Mouse (Mus musculus) forebrain, embryonic 13.5 days (tissue): Measurements from ENCODE around the gene H2-K1. TPM values are rescaled to one million over a fixed set of nuclear protein-coding genes. Genes with fewer than 3 reads are reported as not detected.
"Not testable (repeated sequence)": the region's sequence is repeated elsewhere in the genome, so short reads cannot be mapped to it uniquely, and the experiment has no call there.

ENCODE experiments used
- ATAC-seq: fragments of 200-750 bp; cut with Nextera tagmentation; 2 replicates; pipeline ENCODE4 v1.8.0; 2017
- H3K27ac ChIP-seq: fragments of 300-500 bp; sonication (generic); 2 replicates; pipeline ENCODE4 v1.5.1; 2015; ENCODE audit warnings: inconsistent platforms, mild to moderate bottlenecking, moderate library complexity
- H3K27me3 ChIP-seq: fragments of 300-500 bp; sonication (generic); 2 replicates; pipeline ENCODE4 v1.6.1; 2015; ENCODE audit warnings: mild to moderate bottlenecking, inconsistent platforms
- H3K36me3 ChIP-seq: fragments of 300-500 bp; sonication (generic); 2 replicates; pipeline ENCODE4 v1.6.1; 2015; ENCODE audit warnings: mild to moderate bottlenecking, inconsistent platforms; ENCODE audit not compliant: poor library complexity, severe bottlenecking
- H3K4me1 ChIP-seq: fragments of 300-500 bp; sonication (generic); 2 replicates; pipeline ENCODE4 v1.6.1; 2015; ENCODE audit warnings: inconsistent platforms
- H3K4me2 ChIP-seq: fragments of 300-500 bp; sonication (generic); 2 replicates; pipeline ENCODE4 v1.6.1; 2015; ENCODE audit warnings: inconsistent platforms, mild to moderate bottlenecking, moderate library complexity
- H3K4me3 ChIP-seq: fragments of 300-500 bp; sonication (generic); 2 replicates; pipeline ENCODE4 v1.5.1; 2015; ENCODE audit warnings: mild to moderate bottlenecking, inconsistent platforms
- H3K9ac ChIP-seq: fragments of 300-500 bp; sonication (generic); 2 replicates; pipeline ENCODE4 v1.6.1; 2015; ENCODE audit warnings: mild to moderate bottlenecking, inconsistent platforms
- H3K9me3 ChIP-seq: fragments of 300-500 bp; sonication (generic); replicated peaks from 2 replicates; pipeline ENCODE4 v1.6.1; 2016; ENCODE audit warnings: inconsistent platforms
- WGBS: fragments of 180-500 bp; shearing (Covaris S2); methylation state at CpG from one replicate; pipeline ENCODE4 v1.1.7; 2015; 5-methylcytosine and 5-hydroxymethylcytosine counted together
- polyA plus RNA-seq: library from polyadenylated mRNA; unstranded; fragments of >200 nt; fragmentation: Nextera tagmentation; extraction: Ambion mirVana; gene quantifications from 2 replicates; pipeline ENCODE4 v1.2.1, GENCODE M21; 2015

The H2-K1 gene
- polyA plus RNA-seq, 1 experiment from 2014 or later, result 12.9 TPM

DNA sequence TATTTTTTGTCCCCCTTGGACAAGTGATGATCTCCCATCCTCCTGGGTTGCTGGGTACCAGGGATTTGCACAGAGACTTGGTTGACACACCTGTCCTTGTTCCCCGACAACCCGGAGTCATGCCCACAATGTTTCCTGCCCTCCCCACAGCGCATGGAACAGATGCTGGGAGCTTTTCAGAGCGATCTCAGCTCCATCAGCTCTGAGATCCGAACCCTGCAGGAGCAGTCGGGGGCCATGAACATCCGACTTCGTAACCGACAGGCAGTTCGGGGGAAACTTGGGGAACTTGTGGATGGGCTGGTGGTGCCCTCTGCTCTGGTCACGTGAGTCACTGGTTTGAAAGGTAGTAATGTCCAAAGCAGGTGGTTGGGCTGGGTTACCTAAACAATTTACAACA is 41.7 kb downstream of the H2-K1 start:
- 95% methylated on average over 11 of the region's 11 CpGs for WGBS
- H3K27ac ChIP-seq, result no peak overlapping the region
- H3K9me3 ChIP-seq, result no peaks in the 10 kb centered on the region

DNA sequence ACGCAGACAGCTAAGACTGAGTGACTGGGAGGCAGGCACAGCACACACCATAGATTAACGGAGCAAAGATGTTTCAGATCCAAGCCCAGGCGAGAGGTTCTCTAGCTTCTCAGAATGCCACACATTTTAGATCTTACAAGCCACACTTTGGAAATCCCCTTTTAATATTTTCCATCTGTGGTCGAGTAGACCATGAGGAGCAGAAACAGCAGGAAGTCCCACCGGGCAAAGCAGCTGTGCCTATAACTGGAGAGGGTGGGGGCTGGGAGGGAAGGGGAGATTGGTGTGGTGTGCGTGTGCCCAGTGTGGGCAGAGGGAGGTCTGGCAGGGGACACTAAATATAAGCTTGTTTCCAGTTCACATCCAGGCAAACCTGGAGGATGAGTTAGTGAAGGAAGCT is 42.7 kb downstream of the H2-K1 start:
- Histone ChIP-seq H3K9ac (no peak overlapping the region), H3K9me3 (no peaks in the 10 kb centered on the region), H3K4me2 (no peak overlapping the region), H3K4me3 (no peak overlapping the region), H3K36me3 (peaks cover 71% of the 10 kb centered on the region), H3K27me3 (no peaks in the 10 kb centered on the region), H3K4me1 (peaks cover 39% of the 10 kb centered on the region), H3K27ac (no peak overlapping the region)
- WGBS, result 92% methylated on average over 6 of the region's 6 CpGs
- ATAC-seq, result no peak

More for the DNA sequence above, 41.7 kb downstream of the H2-K1 start:
- Histone ChIP-seq H3K4me3 (no peak overlapping the region), H3K36me3 (peaks cover 71% of the 10 kb centered on the region), H3K4me1 (peaks cover 29% of the 10 kb centered on the region), H3K4me2 (no peak overlapping the region), H3K27me3 (no peaks in the 10 kb centered on the region), H3K9ac (no peak overlapping the region)
- no peak for ATAC-seq

DNA sequence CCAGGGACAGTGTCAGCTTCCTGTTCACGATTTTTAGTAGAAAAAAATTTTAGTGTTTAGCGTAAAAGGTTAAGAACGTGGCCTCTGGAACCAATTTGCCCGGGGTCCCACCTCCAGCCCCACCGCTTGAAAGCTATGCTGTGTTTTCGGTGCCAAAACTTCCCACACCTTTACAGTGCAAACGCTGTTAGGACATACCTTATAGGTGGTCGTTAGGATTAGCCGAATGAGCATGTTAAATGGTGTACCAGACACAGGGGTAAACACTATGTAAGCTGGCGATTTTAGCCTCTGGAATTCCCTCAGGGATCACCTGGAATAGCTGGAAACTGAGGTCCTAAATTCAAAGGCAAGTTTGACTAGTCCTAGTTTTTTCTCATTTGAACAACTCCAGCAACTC is 43.8 kb downstream of the H2-K1 start:
- H3K4me3 ChIP-seq, result peak overlapping the region; percentile 98
- no peak for ATAC-seq
- H3K27me3 ChIP-seq, result no peaks in the 10 kb centered on the region
- peak overlapping the region; percentile 88 for H3K27ac ChIP-seq
- no peaks in the 10 kb centered on the region for H3K9me3 ChIP-seq
- peak overlapping the region; percentile 95 for H3K4me2 ChIP-seq
- peaks cover 51% of the 10 kb centered on the region for H3K4me1 ChIP-seq
- H3K36me3 ChIP-seq, result peaks cover 70% of the 10 kb centered on the region
- 6% methylated on average over 10 of the region's 10 CpGs for WGBS
- H3K9ac ChIP-seq, result peak overlapping the region; percentile 98

DNA sequence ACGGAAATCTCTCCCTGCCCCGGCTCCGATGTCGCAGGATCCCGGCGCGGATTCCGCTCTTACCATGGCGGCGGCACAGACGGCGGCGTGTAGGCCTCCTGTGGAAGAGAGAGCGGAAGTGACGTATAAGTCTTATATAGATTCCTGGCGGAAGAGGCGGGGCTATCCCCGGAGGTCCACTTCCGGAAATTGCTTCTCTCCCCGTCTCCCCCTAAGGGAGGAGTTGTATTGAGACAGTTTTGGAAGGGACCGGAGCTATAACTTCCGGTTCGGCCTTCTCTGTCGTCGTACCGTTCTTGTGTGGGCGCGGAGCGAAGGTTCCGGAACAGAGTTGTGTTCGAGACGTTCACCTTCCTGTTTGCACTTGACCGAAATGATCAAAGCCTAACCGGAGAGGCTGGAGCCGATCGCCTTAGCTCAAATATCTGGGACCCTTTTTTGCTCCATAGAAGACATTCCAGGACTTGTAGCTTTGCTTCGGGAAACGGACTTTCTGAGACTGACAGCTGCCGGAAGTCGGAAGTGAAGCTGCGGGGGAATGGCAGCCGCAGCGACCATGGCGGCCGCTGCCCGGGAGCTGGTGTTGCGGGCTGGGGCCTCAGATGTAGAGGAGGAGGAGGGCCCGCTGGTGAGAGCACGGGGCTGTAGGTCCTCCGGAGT is 44.5 kb downstream of the H2-K1 start, which contains the start of the genes Vps52 and Rps18:
Gene Vps52, plus strand, starts transcription at position 258 of the 660 bp plus-strand sequence.
Gene Rps18, minus strand, starts transcription at position 447 of the 660 bp plus-strand sequence.
- Histone ChIP-seq H3K4me1 (peaks cover 57% of the 10 kb centered on the region), H3K27me3 (no peaks in the 10 kb centered on the region), H3K27ac (peak within 1 kb of the TSS; percentile 92), H3K4me2 (peak within 1 kb of the TSS; percentile 95), H3K4me3 (peak within 1 kb of the TSS; percentile 98), H3K36me3 (peaks cover 64% of the 10 kb centered on the region), H3K9ac (peak within 1 kb of the TSS; percentile 98), H3K9me3 (no peaks in the 10 kb centered on the region)
- ATAC-seq, result peak; percentile 93
- 0% methylated on average over 50 of the region's 50 CpGs for WGBS

DNA sequence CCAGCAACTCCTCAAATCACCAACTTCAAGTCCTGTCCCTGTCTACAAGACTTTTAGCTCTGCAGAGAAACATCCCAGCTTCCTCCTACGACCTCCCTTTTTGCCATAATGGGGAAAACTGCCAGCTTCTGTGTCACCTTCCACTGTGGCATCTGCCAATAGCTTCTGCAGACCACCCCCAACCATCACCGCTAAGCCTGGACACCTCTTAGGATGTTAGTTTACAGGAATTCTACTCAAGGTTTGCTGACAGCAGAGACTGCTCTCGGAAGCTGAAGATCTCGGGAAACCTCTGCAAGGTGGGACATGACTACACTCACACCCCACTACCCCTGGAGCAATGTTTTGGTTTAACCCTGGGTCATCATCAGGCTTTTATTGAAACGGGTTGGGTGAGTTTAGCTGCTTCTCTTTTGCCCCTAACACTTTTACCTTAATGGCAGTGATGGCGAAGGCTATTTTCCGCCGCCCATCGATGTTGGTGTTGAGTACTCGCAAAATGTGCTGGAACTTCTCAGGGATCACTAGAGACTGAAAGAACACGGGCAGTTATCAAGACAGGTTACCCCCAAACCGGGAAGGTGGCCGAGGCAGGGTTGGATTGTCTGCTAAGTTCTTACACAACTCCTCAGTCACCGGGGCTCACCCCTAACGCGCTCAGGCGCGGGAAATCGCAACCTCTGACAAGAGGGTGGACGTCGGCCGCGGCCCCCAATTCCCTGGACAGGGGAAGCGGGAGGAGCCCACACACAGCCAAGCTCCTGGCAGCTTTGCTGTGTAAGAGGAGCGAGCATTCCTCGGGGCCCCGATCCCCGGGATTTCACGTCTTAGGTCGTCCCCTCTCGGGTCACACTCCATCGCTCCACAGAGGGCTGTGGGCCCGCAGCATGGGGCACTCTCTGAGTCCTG is 45.2 kb downstream of the H2-K1 start:
- peaks cover 63% of the 10 kb centered on the region for H3K36me3 ChIP-seq
- peaks cover 65% of the 10 kb centered on the region for H3K4me1 ChIP-seq
- H3K4me3 ChIP-seq, result peak overlapping the region; percentile 98
- no peaks in the 10 kb centered on the region for H3K27me3 ChIP-seq
- peak overlapping the region; percentile 92 for H3K27ac ChIP-seq
- H3K4me2 ChIP-seq, result peak overlapping the region; percentile 95
- peak overlapping the region; percentile 98 for H3K9ac ChIP-seq
- WGBS, result 1% methylated on average over 33 of the region's 33 CpGs
- no peak; the same call in 1 of the 2 replicates for ATAC-seq
- no peaks in the 10 kb centered on the region for H3K9me3 ChIP-seq

DNA sequence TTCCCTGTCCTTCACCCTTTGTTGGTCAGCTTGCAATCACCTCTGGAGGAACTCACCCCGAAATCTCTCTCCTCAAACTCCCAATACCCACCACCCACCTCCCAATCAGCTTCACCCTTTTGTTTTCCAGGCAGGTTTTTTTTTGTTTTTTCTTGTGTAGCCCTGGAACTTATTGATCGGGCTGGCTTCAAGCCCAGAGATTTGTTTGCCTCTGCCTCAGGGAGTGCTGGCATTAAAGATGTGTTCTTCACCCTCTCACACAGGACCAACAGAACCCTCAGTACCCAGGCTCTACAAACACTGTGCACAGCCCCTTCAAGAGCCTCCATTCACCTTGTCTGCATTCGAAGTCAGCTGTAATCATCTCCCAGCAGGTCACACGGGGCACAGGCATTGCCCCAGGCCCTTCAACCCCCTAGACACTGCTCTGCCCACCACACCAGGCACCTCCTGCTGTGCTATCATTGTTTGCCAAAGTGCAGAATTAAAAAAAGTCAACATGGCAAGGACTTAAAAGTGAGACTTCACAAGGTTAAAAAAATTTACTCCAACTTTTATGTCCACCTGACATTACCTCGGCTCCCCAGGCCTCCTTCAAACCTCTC is 46.1 kb downstream of the H2-K1 start:
- Histone ChIP-seq H3K4me2 (peak overlapping the region; percentile 95), H3K4me1 (peaks cover 69% of the 10 kb centered on the region), H3K27ac (0 out of 2 replicates have a peak overlapping the region, but pooled peaks have one; percentile 35), H3K9me3 (no peaks in the 10 kb centered on the region), H3K9ac (peak overlapping the region; percentile 98), H3K4me3 (peak overlapping the region; percentile 98), H3K36me3 (peaks cover 63% of the 10 kb centered on the region), H3K27me3 (no peaks in the 10 kb centered on the region)
- no peak for ATAC-seq
- WGBS, result 34% methylated on average over 5 of the region's 5 CpGs

DNA sequence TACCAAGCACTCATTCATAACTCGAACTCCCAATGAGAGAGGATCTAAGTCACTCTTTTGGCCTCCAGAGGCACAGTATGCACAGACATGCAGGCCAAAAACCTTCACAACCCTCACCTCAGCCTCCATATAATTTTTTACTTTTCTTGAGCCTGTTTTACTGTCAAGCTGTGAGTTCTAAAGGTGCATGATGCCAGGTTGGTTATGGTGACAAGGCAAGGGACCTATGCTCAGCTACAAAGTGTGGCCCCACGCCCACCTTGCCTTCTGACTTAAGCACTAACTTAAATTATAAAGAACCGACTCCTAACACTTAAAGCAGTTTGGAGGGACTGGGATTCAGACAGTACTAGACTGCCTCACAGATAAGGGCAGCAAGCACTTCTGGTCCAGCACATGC is 46.8 kb downstream of the H2-K1 start:
- Histone ChIP-seq H3K4me3 (no peak overlapping the region), H3K4me1 (peaks cover 69% of the 10 kb centered on the region), H3K27ac (no peak overlapping the region), H3K9me3 (no peaks in the 10 kb centered on the region), H3K9ac (no peak overlapping the region), H3K4me2 (peak overlapping the region; percentile 95), H3K27me3 (no peaks in the 10 kb centered on the region), H3K36me3 (peaks cover 63% of the 10 kb centered on the region)
- 77% methylated on average over 3 of the region's 3 CpGs for WGBS
- no peak for ATAC-seq

DNA sequence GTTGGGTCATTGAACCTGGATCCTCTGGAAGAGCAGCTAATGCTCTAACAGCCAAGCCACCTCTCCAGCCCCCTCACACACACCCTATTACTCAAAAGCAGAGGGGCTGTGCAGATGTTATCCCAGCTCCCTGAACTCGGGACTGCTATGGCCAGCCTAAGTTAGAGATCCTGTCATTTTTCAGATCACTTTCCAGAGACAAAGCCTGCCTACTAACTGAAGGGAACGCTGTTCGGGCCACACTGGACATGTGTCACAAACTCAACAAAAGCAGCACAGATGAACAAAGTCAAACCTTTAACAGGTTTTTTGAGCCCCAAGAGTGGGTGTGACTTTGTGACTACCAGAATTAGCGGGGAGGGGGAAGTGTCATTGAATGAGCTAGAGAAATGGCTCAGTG is 47.3 kb downstream of the H2-K1 start:
- Histone ChIP-seq H3K4me2 (peak overlapping the region; percentile 95), H3K27ac (no peak overlapping the region), H3K27me3 (no peaks in the 10 kb centered on the region), H3K9me3 (no peaks in the 10 kb centered on the region), H3K9ac (0 out of 2 replicates have a peak overlapping the region, but pooled peaks have one; percentile 16), H3K4me1 (peaks cover 69% of the 10 kb centered on the region), H3K4me3 (no peak overlapping the region), H3K36me3 (peaks cover 63% of the 10 kb centered on the region)
- 79% methylated on average over 4 of the region's 4 CpGs for WGBS
- no peak for ATAC-seq

DNA sequence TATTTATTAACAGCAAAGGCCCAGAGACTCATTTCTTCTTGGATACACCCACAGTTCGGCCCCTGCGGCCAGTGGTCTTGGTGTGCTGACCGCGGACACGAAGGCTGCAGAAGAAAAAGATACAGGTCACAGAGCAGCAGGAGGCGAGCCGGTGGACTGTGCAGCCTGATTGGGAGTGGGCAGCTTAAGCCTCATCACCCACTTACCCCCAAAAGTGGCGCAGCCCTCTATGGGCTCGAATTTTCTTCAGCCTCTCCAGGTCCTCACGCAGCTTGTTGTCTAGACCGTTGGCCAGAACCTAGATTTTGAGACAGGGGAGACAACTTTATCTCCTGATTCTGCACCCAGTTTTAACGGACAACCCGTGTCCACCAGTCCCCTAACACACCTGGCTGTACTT is 48.1 kb downstream of the H2-K1 start:
- Histone ChIP-seq H3K27ac (peak overlapping the region; percentile 86; the same call in 1 of the 2 replicates), H3K36me3 (peaks cover 67% of the 10 kb centered on the region), H3K4me3 (peak overlapping the region; percentile 50; the same call in 1 of the 2 replicates), H3K9ac (peak overlapping the region; percentile 79; the same call in 1 of the 2 replicates), H3K4me1 (peaks cover 61% of the 10 kb centered on the region), H3K4me2 (peak overlapping the region; percentile 91)
- not testable (repeated sequence) for ATAC-seq, H3K27me3 ChIP-seq, H3K9me3 ChIP-seq
- 74% methylated on average over 13 of the region's 13 CpGs for WGBS

DNA sequence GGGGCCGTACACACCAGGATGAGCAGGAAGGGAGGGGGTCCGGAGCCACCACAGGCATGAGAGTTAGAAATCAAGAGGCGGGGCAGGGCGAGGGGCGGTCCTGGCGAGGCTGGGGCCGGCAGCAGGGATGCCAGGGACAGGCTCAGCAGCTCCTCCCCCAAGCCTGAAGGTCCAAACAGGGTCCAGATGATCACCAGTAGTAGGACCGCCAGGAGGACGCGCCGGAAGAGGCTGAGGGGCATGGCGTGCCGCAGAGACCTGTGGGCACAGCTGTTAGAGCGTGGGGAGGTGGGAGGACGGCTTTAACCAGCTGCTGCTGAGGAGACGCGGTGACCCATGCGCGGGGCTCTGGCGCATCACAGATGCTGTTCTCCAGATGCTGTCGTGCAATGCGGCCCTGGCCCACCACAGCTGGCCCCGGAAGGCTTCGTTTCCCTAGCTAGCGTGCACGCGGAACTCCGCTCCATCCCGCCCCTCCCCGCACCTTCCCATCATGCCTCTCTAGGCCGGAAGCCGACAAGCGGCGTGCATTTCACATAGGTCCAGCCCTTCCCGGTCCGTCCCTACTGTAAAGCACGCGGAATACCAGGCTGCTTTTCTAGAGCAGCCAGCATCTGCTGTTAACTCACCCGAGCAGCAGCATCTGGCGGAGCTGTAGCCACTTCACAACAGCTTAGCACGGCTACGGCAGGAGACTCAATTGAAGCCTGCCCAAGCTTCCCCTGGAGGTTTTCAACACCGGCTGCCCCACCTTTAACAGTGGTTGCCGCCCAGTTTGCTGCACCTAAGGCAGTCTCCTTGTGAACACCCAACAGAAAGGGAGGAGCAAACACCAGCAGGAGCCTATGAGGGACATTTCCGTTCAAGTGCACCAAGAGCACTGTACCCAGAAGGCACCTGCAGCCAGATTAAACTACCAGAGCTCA is 48.9 kb downstream of the H2-K1 start, which contains the start of gene B3galt4:
Gene B3galt4, minus strand, starts transcription at position 468 of the 926 bp plus-strand sequence.
- 1% methylated on average over 45 of the region's 45 CpGs for WGBS
- H3K36me3 ChIP-seq, result peaks cover 73% of the 10 kb centered on the region

DNA sequence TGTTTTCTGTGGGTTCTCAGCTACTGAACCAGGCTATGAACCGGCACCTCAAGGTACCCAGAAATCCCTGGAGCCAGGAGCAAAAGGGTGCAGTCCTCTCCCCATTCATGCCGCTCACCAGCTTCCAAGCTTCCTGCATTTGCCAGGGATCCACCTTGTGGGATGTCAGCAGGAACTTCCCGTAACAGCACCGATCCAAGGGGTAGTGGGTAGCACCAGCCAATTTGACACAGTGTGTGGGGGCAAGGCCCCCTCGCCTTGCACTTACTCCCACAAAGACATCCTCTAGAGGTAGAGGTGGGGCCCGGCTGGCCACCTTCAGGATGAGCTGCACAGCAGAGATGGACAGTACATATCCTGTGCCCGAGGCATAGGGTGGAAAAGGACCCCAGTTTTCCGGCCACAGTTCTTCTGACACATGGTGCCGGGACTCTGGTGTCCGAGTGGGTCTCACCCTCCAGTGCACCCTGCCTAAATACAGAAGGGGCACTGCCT is 50.0 kb downstream of the H2-K1 start:
- WGBS, result 79% methylated on average over 10 of the region's 10 CpGs
- Histone ChIP-seq H3K9me3 (no peaks in the 10 kb centered on the region), H3K36me3 (peaks cover 84% of the 10 kb centered on the region), H3K9ac (peak overlapping the region; percentile 79), H3K27me3 (no peaks in the 10 kb centered on the region), H3K4me1 (peaks cover 54% of the 10 kb centered on the region), H3K4me2 (peak overlapping the region; percentile 91), H3K27ac (peak overlapping the region; percentile 86; the same call in 1 of the 2 replicates), H3K4me3 (peak overlapping the region; percentile 50)
- ATAC-seq, result no peak

More for the DNA sequence above, 48.9 kb downstream of the H2-K1 start, which contains the start of gene B3galt4:
- peak within 1 kb of the TSS; percentile 50 for H3K4me3 ChIP-seq
- H3K9ac ChIP-seq, result peak within 1 kb of the TSS; percentile 79
- peaks cover 54% of the 10 kb centered on the region for H3K4me1 ChIP-seq
- peak; percentile 67 for ATAC-seq
- peak within 1 kb of the TSS; percentile 91 for H3K4me2 ChIP-seq
- H3K9me3 ChIP-seq, result no peaks in the 10 kb centered on the region
- no peaks in the 10 kb centered on the region for H3K27me3 ChIP-seq
- peak within 1 kb of the TSS; percentile 86 for H3K27ac ChIP-seq
